Mouse (Mus musculus): ENCODE results near the gene Lrrc36.
A peak's percentile ranks its signal among the peaks of the same experiment; 100 is the strongest.

Gene Lrrc36

GRCm38 (mm10) chr8:105434136-105434535, 20.8 kb downstream of the Lrrc36 start:
- H3K9me3 ChIP-seq (ENCODE audit: low read length), result no peaks in the 10 kb centered on the region
- H3K36me3 ChIP-seq (ENCODE audit: insufficient read depth, low read length), result no peaks in the 10 kb centered on the region
- H3K27me3 ChIP-seq (ENCODE audit: insufficient read depth, low read length), result 0 out of 2 replicates have a peak, but pooled peaks cover 4% of the 10 kb centered on the region
- H3K4me3 ChIP-seq (replicated peaks; ENCODE audit: low read length), result no peak overlapping the region
- H3K4me1 ChIP-seq (replicated peaks; ENCODE audit: low read depth, low read length), result peaks cover 38% of the 10 kb centered on the region
- TF ChIP-seq CTCF (conservative IDR thresholded peaks at IDR 0.05; ENCODE audit: low read length) (no peak), POU5F1 (IDR thresholded peaks at IDR 0.05; ENCODE audit: borderline replicate concordance, low read length) (no peak), NANOG (IDR thresholded peaks at IDR 0.05; ENCODE audit: borderline replicate concordance, low read length) (no peak)

GRCm38 (mm10) chr8:105436218-105436617, 22.8 kb downstream of the Lrrc36 start:
- H3K27me3 ChIP-seq (ENCODE audit: insufficient read depth, low read length), result 0 out of 2 replicates have a peak, but pooled peaks cover 8% of the 10 kb centered on the region
- peaks cover 33% of the 10 kb centered on the region for H3K4me1 ChIP-seq (replicated peaks; ENCODE audit: low read depth, low read length)
- TF ChIP-seq POU5F1 (IDR thresholded peaks at IDR 0.05; ENCODE audit: borderline replicate concordance, low read length) (no peak), CTCF (conservative IDR thresholded peaks at IDR 0.05; ENCODE audit: low read length) (no peak), NANOG (IDR thresholded peaks at IDR 0.05; ENCODE audit: borderline replicate concordance, low read length) (no peak)
- H3K36me3 ChIP-seq (ENCODE audit: insufficient read depth, low read length), result no peaks in the 10 kb centered on the region
- no peaks in the 10 kb centered on the region for H3K9me3 ChIP-seq (ENCODE audit: low read length)
- no peak overlapping the region for H3K4me3 ChIP-seq (replicated peaks; ENCODE audit: low read length)

- Histone ChIP-seq H3K4me3 (replicated peaks; ENCODE audit: low read length) (no peak overlapping the region), H3K9me3 (ENCODE audit: low read length) (no peaks in the 10 kb centered on the region), H3K4me1 (replicated peaks; ENCODE audit: low read depth, low read length) (peaks cover 33% of the 10 kb centered on the region), H3K27me3 (ENCODE audit: insufficient read depth, low read length) (0 out of 2 replicates have a peak, but pooled peaks cover 8% of the 10 kb centered on the region), H3K36me3 (ENCODE audit: insufficient read depth, low read length) (no peaks in the 10 kb centered on the region)
- TF ChIP-seq POU5F1 (IDR thresholded peaks at IDR 0.05; ENCODE audit: borderline replicate concordance, low read length), result no peak
- no peak for TF ChIP-seq CTCF (conservative IDR thresholded peaks at IDR 0.05; ENCODE audit: low read length)
- no peak for TF ChIP-seq NANOG (IDR thresholded peaks at IDR 0.05; ENCODE audit: borderline replicate concordance, low read length)
Observed at GRCm38 (mm10) chr8:105437078-105437748, 23.8 kb downstream of the Lrrc36 start.

- H3K9me3 ChIP-seq (ENCODE audit: low read length), result no peaks in the 10 kb centered on the region
Observed at GRCm38 (mm10) chr8:105438865-105439264, 25.5 kb downstream of the Lrrc36 start.

GRCm38 (mm10) chr8:105441433-105441832, 28.1 kb downstream of the Lrrc36 start:
- Histone ChIP-seq H3K4me3 (replicated peaks; ENCODE audit: low read length) (no peak overlapping the region), H3K27me3 (ENCODE audit: insufficient read depth, low read length) (0 out of 2 replicates have a peak, but pooled peaks cover 8% of the 10 kb centered on the region), H3K4me1 (replicated peaks; ENCODE audit: low read depth, low read length) (peaks cover 22% of the 10 kb centered on the region), H3K36me3 (ENCODE audit: insufficient read depth, low read length) (no peaks in the 10 kb centered on the region), H3K9me3 (ENCODE audit: low read length) (no peaks in the 10 kb centered on the region)
- TF ChIP-seq NANOG (IDR thresholded peaks at IDR 0.05; ENCODE audit: borderline replicate concordance, low read length), result no peak
- no peak for TF ChIP-seq POU5F1 (IDR thresholded peaks at IDR 0.05; ENCODE audit: borderline replicate concordance, low read length)
- peak; percentile 88 for TF ChIP-seq CTCF (conservative IDR thresholded peaks at IDR 0.05; ENCODE audit: low read length)

More at GRCm38 (mm10) chr8:105438865-105439264, 25.5 kb downstream of the Lrrc36 start:
- TF ChIP-seq CTCF (conservative IDR thresholded peaks at IDR 0.05; ENCODE audit: low read length) (peak; percentile 85), NANOG (IDR thresholded peaks at IDR 0.05; ENCODE audit: borderline replicate concordance, low read length) (no peak)
- Histone ChIP-seq H3K27me3 (ENCODE audit: insufficient read depth, low read length) (0 out of 2 replicates have a peak, but pooled peaks cover 11% of the 10 kb centered on the region), H3K36me3 (ENCODE audit: insufficient read depth, low read length) (no peaks in the 10 kb centered on the region), H3K4me1 (replicated peaks; ENCODE audit: low read depth, low read length) (peaks cover 17% of the 10 kb centered on the region), H3K4me3 (replicated peaks; ENCODE audit: low read length) (no peak overlapping the region)

- no peak for TF ChIP-seq CTCF (conservative IDR thresholded peaks at IDR 0.05; ENCODE audit: low read length)
- no peak for TF ChIP-seq NANOG (IDR thresholded peaks at IDR 0.05; ENCODE audit: borderline replicate concordance, low read length)
- TF ChIP-seq POU5F1 (IDR thresholded peaks at IDR 0.05; ENCODE audit: borderline replicate concordance, low read length), result no peak
- Histone ChIP-seq H3K4me1 (replicated peaks; ENCODE audit: low read depth, low read length) (peaks cover 23% of the 10 kb centered on the region), H3K36me3 (ENCODE audit: insufficient read depth, low read length) (no peaks in the 10 kb centered on the region), H3K4me3 (replicated peaks; ENCODE audit: low read length) (no peak overlapping the region), H3K27me3 (ENCODE audit: insufficient read depth, low read length) (0 out of 2 replicates have a peak, but pooled peaks cover 8% of the 10 kb centered on the region), H3K9me3 (ENCODE audit: low read length) (no peaks in the 10 kb centered on the region)
Observed at GRCm38 (mm10) chr8:105442661-105443060, 29.3 kb downstream of the Lrrc36 start.

- Histone ChIP-seq H3K9me3 (ENCODE audit: low read length) (peaks cover 6% of the 10 kb centered on the region), H3K36me3 (ENCODE audit: insufficient read depth, low read length) (no peaks in the 10 kb centered on the region), H3K27me3 (ENCODE audit: insufficient read depth, low read length) (peaks cover 10% of the 10 kb centered on the region), H3K4me1 (replicated peaks; ENCODE audit: low read depth, low read length) (peaks cover 23% of the 10 kb centered on the region), H3K4me3 (replicated peaks; ENCODE audit: low read length) (no peak overlapping the region)
- TF ChIP-seq CTCF (conservative IDR thresholded peaks at IDR 0.05; ENCODE audit: low read length) (no peak), POU5F1 (IDR thresholded peaks at IDR 0.05; ENCODE audit: borderline replicate concordance, low read length) (no peak; the same call in 1 of the 2 replicates), NANOG (IDR thresholded peaks at IDR 0.05; ENCODE audit: borderline replicate concordance, low read length) (no peak)
Observed at GRCm38 (mm10) chr8:105445296-105446126, 32.1 kb downstream of the Lrrc36 start.

GRCm38 (mm10) chr8:105446127-105446552, 32.8 kb downstream of the Lrrc36 start:
- peaks cover 6% of the 10 kb centered on the region for H3K9me3 ChIP-seq (ENCODE audit: low read length)
- peaks cover 10% of the 10 kb centered on the region for H3K27me3 ChIP-seq (ENCODE audit: insufficient read depth, low read length)
- no peak overlapping the region for H3K4me3 ChIP-seq (replicated peaks; ENCODE audit: low read length)
- no peaks in the 10 kb centered on the region for H3K36me3 ChIP-seq (ENCODE audit: insufficient read depth, low read length)
- TF ChIP-seq POU5F1 (IDR thresholded peaks at IDR 0.05; ENCODE audit: borderline replicate concordance, low read length) (no peak), NANOG (IDR thresholded peaks at IDR 0.05; ENCODE audit: borderline replicate concordance, low read length) (no peak)
- H3K4me1 ChIP-seq (replicated peaks; ENCODE audit: low read depth, low read length), result peaks cover 23% of the 10 kb centered on the region

Data from E14TG2a.4 (cell line).